Comparison of ENCODE assay signal across 19 mouse cellular contexts in the genomic region with DNA sequence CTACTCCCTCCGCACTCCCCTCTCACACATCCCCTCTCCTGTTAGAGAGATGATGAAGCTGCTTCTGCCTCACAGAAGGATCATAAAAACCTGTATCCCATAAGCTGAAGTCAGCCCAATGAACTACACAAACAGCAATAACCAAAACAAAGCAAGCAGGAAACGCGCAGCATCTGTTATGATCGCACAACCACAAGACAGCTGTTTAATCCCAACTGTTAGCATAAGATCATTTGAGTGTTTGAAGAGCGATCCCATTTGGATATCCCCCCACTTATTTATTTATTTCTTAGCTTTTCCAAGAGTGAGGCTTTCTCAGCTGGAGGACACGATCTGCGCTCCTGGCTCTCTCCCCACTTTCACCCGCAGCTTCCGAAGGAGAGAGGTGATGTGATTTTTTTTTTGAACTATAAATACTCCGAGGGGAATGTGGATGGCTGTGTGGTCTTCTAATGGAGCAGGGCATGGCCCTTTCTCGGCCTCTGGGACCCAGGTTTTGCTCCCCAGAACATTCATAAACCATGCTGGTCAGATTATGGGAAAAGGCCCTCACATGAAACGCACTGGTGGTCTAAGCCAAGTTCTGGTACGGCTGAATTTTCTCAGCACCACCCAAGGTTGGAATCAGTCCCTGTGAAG. TPM values are rescaled to one million over a fixed set of nuclear protein-coding genes. Genes with fewer than 3 reads are reported as not detected.
DNase-seq lines count a peak whose midpoint lies in the region; ATAC-seq lines count a peak whose summit lies in the region.
"Had no signal": no experiment of that assay in that cellular context is flagged by ENCODE, and none has a peak within 500 bp of the region (broad histone marks: within the 10 kb centered on the region; RNA-seq: fewer than 3 reads in every experiment).

No protein-coding gene starts in this region.

- H3K9me3 ChIP-seq in embryonic facial prominence, embryonic 14.5 days (ENCODE audit: control insufficient read depth, low read length) = no peaks in the 10 kb centered on the region
- no peaks in the 10 kb centered on the region for H3K9me3 ChIP-seq in embryonic facial prominence, embryonic 10.5 days
- no peaks in the 10 kb centered on the region for H3K9me3 ChIP-seq in heart, embryonic 16.5 days (replicated peaks; ENCODE audit: control insufficient read depth, low read length)
- no peaks in the 10 kb centered on the region for H3K9me3 ChIP-seq in heart, embryonic 12.5 days (replicated peaks)
- H3K9me3 ChIP-seq: embryonic facial prominence, embryonic 12.5 days; forebrain, embryonic 13.5 days; midbrain, embryonic 15.5 days had no signal

- ATAC-seq in embryonic facial prominence, embryonic 14.5 days (ENCODE audit: low read depth) = no peak
- no peak for ATAC-seq in heart, embryonic 16.5 days (replicated peaks; ENCODE audit: extremely low read depth, insufficient read depth, low FRiP score)
- no peak for ATAC-seq in heart, embryonic 12.5 days (ENCODE audit: insufficient number of reproducible peaks, low FRiP score)
- ATAC-seq in cerebellum, adult (ENCODE audit: insufficient number of reproducible peaks, low FRiP score, low TSS enrichment) = no peak
- ATAC-seq: forebrain, embryonic 13.5 days; hindbrain, embryonic 16.5 days; midbrain, embryonic 15.5 days; Patski had no signal

- no peak overlapping the region for H3K27ac ChIP-seq in embryonic facial prominence, embryonic 14.5 days (replicated peaks; ENCODE audit: low read depth, low read length)
- H3K27ac ChIP-seq in embryonic facial prominence, embryonic 10.5 days (replicated peaks) = no peak overlapping the region
- peak overlapping the region; percentile 30; the same call in 1 of the 2 replicates for H3K27ac ChIP-seq in heart, embryonic 16.5 days (ENCODE audit: low read length)
- H3K27ac ChIP-seq in heart, embryonic 12.5 days (ENCODE audit: poor library complexity, severe bottlenecking) = no peak overlapping the region
- H3K27ac ChIP-seq: embryonic facial prominence, embryonic 12.5 days; forebrain, embryonic 13.5 days; midbrain, embryonic 15.5 days had no signal

- H3K4me3 ChIP-seq in embryonic facial prominence, embryonic 14.5 days (ENCODE audit: low read depth, low read length) = no peak overlapping the region
- H3K4me3 ChIP-seq in embryonic facial prominence, embryonic 10.5 days = no peak overlapping the region
- H3K4me3 ChIP-seq in heart, embryonic 16.5 days (ENCODE audit: low read length) = no peak overlapping the region
- no peak overlapping the region for H3K4me3 ChIP-seq in heart, embryonic 12.5 days
- H3K4me3 ChIP-seq: embryonic facial prominence, embryonic 12.5 days; forebrain, embryonic 13.5 days; midbrain, embryonic 15.5 days had no signal

- no peaks in the 10 kb centered on the region for H3K4me1 ChIP-seq in embryonic facial prominence, embryonic 14.5 days (ENCODE audit: control insufficient read depth, insufficient read depth, low read length)
- H3K4me1 ChIP-seq in embryonic facial prominence, embryonic 10.5 days = peaks cover 18% of the 10 kb centered on the region
- peaks cover 7% of the 10 kb centered on the region; the same call in 1 of the 2 replicates for H3K4me1 ChIP-seq in heart, embryonic 16.5 days (ENCODE audit: control insufficient read depth, insufficient read depth, low read length)
- peaks cover 10% of the 10 kb centered on the region for H3K4me1 ChIP-seq in heart, embryonic 12.5 days (replicated peaks)
- H3K4me1 ChIP-seq: embryonic facial prominence, embryonic 12.5 days; forebrain, embryonic 13.5 days; midbrain, embryonic 15.5 days had no signal

- peak; percentile 47 for DNase-seq in embryonic facial prominence, embryonic 14.5 days (ENCODE audit: low spot score)
- DNase-seq in embryonic facial prominence, embryonic 10.5 days (ENCODE audit: low spot score) = no peak
- peak; percentile 11 for DNase-seq in testis, postnatal 14 days (ENCODE audit: low spot score)
- DNase-seq in testis, postnatal 10 days (ENCODE audit: low spot score) = no peak
- no peak for DNase-seq in spleen, postnatal 4 days (ENCODE audit: low spot score in 2 of 2)
- DNase-seq: cerebellum, postnatal 25 days had no signal

- 71% methylated on average over 13 of the region's 13 CpGs for WGBS in embryonic facial prominence, embryonic 14.5 days
- WGBS in embryonic facial prominence, embryonic 10.5 days = 88% methylated on average over 13 of the region's 13 CpGs
- WGBS in heart, embryonic 16.5 days = 69% methylated on average over 13 of the region's 13 CpGs
- 80% methylated on average over 13 of the region's 13 CpGs for WGBS in heart, embryonic 12.5 days

- no peak overlapping the region for H3K4me2 ChIP-seq in embryonic facial prominence, embryonic 14.5 days (ENCODE audit: low read depth, low read length)
- no peak overlapping the region for H3K4me2 ChIP-seq in heart, embryonic 16.5 days (ENCODE audit: low read depth, low read length)
- H3K4me2 ChIP-seq in heart, embryonic 12.5 days = no peak overlapping the region
- H3K4me2 ChIP-seq: embryonic facial prominence, embryonic 12.5 days; forebrain, embryonic 13.5 days; midbrain, embryonic 15.5 days had no signal

- H3K9ac ChIP-seq in embryonic facial prominence, embryonic 14.5 days (ENCODE audit: low read depth, low read length) = no peak overlapping the region
- no peak overlapping the region for H3K9ac ChIP-seq in heart, embryonic 16.5 days (ENCODE audit: low read length)
- H3K9ac ChIP-seq in heart, embryonic 12.5 days = no peak overlapping the region
- H3K9ac ChIP-seq: embryonic facial prominence, embryonic 12.5 days; forebrain, embryonic 13.5 days; midbrain, embryonic 15.5 days had no signal

- H3K27me3 ChIP-seq in embryonic facial prominence, embryonic 14.5 days (replicated peaks; ENCODE audit: control insufficient read depth, insufficient read depth, low read length) = no peaks in the 10 kb centered on the region
- H3K27me3 ChIP-seq in embryonic facial prominence, embryonic 10.5 days (replicated peaks; ENCODE audit: low read depth, poor library complexity, severe bottlenecking) = no peaks in the 10 kb centered on the region
- H3K27me3 ChIP-seq in heart, embryonic 16.5 days (ENCODE audit: control insufficient read depth, insufficient read depth, low read length) = no peaks in the 10 kb centered on the region
- no peaks in the 10 kb centered on the region for H3K27me3 ChIP-seq in heart, embryonic 12.5 days (replicated peaks)
- H3K27me3 ChIP-seq: embryonic facial prominence, embryonic 12.5 days; forebrain, embryonic 13.5 days; midbrain, embryonic 15.5 days; Patski had no signal

- no peaks in the 10 kb centered on the region for H3K36me3 ChIP-seq in embryonic facial prominence, embryonic 14.5 days (ENCODE audit: control insufficient read depth, insufficient read depth, low read length)
- H3K36me3 ChIP-seq in embryonic facial prominence, embryonic 10.5 days (replicated peaks) = no peaks in the 10 kb centered on the region
- H3K36me3 ChIP-seq in heart, embryonic 16.5 days (ENCODE audit: control insufficient read depth, insufficient read depth) = no peaks in the 10 kb centered on the region
- no peaks in the 10 kb centered on the region for H3K36me3 ChIP-seq in heart, embryonic 12.5 days
- H3K36me3 ChIP-seq: embryonic facial prominence, embryonic 12.5 days; midbrain, embryonic 15.5 days had no signal

RNA-seq across cellular contexts. Expression of a gene that starts 17.4 kb away (rescaled TPM):
- polyA plus RNA-seq in embryonic facial prominence, embryonic 14.5 days (2014; fragmentation: Nextera tagmentation; extraction: Ambion mirVana) = not detected in 2 replicates
- not detected in 2 replicates for polyA plus RNA-seq in embryonic facial prominence, embryonic 10.5 days (2016; fragmentation: Nextera tagmentation; extraction: Ambion mirVana)
- polyA plus RNA-seq in heart, embryonic 16.5 days (2015; fragmentation: Nextera tagmentation; extraction: Ambion mirVana) = not detected in 2 replicates
- not detected in 2 replicates for polyA plus RNA-seq in heart, embryonic 12.5 days (2016; fragmentation: Nextera tagmentation; extraction: Ambion mirVana)
- polyA plus RNA-seq: embryonic facial prominence, embryonic 12.5 days; forebrain, embryonic 13.5 days; heart, embryonic 14.5 days; hindbrain, embryonic 16.5 days; limb, embryonic 11.5 days; liver, embryonic 16.5 days; midbrain, embryonic 15.5 days; neural tube, embryonic 11.5 days; Patski; testis, adult 2 months had no signal

Comparison
In these comparisons a context has a peak if more than half of its experiments do, and no peak if none do; other contexts are left out.
1. DNase-seq: peak in embryonic facial prominence, embryonic 14.5 days (single experiment) and testis, postnatal 14 days (single experiment); none in embryonic facial prominence, embryonic 10.5 days (single experiment), testis, postnatal 10 days (single experiment) and spleen, postnatal 4 days (0 of 2).